Mouse (Mus musculus) granulocyte monocyte progenitor cell, adult 5-6 weeks (primary cell): ENCODE measurements around the gene Bahcc1. TPM values are rescaled to one million over a fixed set of nuclear protein-coding genes. Genes with fewer than 3 reads are reported as not detected.

Experiments
- ATAC-seq: replicated peaks from 2 replicates; pipeline ENCODE4 v1.8.0; 2016; ENCODE audit warnings: mild to moderate bottlenecking, moderate TSS enrichment, inconsistent platforms; ENCODE audit not compliant: poor library complexity, severe bottlenecking
- total RNA-seq, 2 experiments: library from RNA; stranded (forward) in 1 of 2; stranded (reverse) in 1 of 2; fragments of 200-712, 200-1000 nt in 1 of 2; fragments of >200 nt in 1 of 2; fragmentation: Nextera tagmentation in 1 of 2; gene quantifications; 2 replicates each; pipeline ENCODE4 v1.2.3; 2014 to 2017

Gene Bahcc1
- total RNA-seq, 2 experiments from 2014 or later, result 4.7 to 22.5 TPM

DNA sequence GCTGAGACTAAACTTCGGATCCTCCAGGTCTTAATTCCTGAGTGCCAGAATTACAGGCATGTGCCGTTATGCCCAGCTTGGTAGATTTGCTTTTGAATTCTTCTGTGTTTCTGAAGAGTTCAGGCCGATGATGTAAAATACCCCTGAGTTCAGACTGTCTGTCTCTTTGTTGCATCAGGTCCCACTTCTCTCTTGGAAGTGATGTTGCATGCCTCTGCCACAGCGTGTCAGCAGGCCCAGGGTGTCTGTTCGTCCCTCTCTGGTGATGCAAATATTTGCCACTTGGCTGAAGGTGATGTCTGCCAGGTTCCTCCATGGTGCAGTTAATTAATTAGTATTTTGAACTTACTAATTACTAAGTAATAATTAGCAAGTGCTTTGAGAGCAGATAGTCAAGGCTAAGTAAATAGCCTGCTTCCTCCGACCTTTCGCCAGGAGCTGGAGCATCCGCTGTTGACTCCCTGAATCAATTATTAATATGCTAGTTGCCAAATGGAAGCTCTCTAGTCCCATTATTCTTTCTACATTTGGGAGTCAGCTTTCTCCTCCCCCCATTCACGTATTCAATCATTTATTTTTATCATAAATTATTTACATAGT is 26.6 kb upstream of the Bahcc1 start:
- ATAC-seq, result peak; percentile 21; the same call in 1 of the 2 replicates

DNA sequence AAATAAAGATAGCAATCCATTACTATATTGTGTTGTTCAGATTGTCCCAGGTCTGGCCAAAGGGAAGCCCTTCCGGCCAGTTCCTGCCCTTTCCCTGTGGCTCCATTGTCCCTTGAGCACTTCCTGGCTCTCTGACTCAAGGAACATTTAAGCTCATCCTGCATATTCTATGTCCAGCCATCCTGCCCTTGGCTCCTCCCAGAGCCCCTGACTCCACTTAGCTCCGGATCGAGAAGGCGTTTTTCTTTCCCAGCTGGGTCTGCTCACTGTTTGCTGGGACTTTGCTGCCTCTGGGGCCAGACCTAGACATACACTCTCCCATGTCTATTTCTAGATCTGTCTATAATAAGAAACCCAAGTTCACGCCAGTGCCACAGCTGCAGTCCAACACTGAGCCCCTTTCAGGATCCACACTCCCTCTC is 26.1 kb upstream of the Bahcc1 start:
- no peak for ATAC-seq

DNA sequence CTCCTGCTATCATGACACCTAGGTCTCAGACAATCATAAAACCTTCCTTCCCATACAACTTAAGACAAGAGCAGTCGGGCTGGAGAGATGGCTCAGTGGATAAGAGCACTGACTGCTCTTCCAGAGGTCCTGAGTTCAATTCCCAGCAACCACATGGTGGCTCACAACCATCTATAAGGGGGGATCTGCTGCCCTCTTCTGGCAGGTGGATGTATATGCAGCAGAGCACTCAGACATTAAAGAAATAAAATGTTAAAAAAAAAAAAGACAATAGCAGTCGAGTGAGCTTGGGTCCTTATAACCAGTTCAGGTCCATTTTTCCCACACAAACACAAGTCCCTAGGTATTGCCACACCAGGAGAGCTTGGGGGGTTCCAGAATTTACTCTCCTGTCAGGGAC is 23.9 kb upstream of the Bahcc1 start:
- ATAC-seq, result no peak

DNA sequence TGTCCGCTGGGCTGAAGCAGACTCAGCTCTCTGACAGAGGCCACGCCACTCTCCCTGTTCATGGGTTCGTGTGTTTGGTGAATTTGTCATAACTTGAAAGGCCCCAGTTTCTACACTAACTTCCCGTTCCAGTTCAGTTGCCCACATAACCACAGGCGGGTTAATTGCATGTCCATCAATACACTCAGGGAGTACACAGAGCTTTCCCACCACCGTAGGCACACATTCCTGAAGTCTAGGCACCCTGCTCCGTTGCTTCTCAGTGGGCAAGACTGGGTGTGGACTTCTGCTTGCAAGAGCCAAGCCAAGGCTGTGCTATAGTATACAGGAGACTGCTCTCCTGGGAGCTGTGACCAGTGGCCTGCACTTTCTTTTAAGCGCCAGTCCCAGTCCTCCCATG is 23.3 kb upstream of the Bahcc1 start:
- peak; percentile 88 for ATAC-seq

DNA sequence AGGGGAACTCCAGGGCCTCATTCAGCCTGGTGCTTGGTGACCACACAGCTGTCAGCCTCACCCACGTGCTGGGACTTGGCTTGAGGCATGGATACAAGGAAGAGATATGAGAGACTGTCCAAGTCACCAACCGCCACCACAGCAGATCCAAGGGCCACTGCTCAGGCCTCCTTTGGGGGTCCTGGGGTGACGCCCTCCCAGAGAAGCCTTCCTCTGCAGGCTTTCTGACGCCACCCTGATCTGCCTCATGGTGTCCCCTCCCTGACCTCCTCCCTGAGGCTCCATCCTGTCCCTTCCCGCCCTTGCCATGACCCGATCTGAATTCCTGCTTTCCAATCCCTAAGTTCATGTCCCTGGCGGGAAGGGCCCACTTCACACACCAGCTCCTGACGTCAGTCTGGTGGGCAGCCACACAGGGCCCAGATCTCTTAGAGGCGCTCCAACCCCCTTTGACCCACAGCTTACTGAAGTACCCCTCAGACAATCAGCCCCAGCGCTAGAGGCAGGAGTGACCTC is 17.0 kb upstream of the Bahcc1 start:
- no peak for ATAC-seq

DNA sequence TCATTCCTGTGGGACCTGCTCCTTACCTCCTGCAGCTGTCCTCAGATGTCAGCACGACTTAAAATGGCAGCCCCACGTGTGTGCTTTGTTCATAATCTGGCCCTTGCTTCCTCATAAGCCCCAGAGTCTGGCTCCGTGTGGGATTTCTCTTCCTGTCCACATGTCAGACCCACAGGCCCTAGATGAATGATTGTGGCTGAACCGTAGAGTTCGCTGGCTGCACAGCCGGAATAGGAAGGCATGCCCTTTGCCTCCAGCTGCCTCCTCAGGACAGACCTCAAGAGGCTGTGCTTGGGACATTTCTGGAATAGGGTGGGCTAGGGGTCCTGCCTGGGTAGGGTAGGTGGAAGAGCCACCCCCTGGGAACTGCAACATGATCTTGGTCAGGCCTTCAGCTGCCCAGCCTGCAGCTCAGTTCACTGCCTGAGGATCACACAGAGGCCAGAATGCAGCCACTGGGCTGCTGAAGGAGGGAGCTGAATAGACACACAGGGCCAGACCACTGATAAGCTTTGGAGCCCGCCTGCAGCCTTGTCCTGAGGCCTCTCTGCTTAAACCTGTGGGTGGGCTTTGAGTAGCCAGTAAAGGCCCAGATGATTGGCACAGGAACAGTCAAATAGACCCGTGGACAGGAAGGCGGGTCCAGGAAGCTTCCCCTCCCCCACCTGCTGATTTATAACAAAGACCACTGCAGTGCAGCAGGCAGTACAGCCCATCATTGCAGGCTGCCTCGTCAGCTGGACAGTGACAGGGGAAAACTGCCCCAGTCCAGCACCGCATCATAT is 16.0 kb upstream of the Bahcc1 start:
- ATAC-seq, result peak; percentile 51

DNA sequence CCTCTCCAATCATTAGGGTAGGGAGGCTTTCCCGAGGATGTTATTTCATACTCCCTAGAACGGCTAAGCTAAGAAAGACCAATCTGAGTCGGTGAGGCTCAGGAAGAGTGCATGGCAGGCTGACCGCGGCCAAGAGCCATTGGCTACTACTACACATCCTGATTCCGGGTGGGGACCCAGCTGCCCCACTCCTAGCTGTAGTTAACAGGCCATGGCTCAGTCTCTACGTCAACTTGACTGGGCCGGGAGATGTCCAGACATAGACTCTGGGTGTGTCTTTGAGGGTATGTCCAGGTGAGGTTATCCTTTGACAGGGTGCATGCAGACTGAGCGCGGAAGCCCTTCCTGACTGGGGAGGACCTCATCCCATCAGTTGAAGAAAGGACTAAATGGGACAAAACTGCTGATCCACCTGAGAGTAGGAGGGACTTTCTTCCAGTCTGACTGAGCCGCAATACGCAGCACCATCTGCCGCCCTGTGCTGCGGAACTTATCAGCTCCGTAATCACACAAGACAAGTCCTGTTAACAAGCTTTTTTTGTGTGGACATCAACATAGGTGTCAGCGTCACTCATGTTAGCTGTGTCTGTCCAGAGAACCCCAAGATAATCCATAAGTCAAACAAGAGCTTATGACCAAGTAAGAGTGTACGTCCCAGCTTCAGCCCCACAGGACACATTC is 14.4 kb upstream of the Bahcc1 start:
- ATAC-seq, result no peak

DNA sequence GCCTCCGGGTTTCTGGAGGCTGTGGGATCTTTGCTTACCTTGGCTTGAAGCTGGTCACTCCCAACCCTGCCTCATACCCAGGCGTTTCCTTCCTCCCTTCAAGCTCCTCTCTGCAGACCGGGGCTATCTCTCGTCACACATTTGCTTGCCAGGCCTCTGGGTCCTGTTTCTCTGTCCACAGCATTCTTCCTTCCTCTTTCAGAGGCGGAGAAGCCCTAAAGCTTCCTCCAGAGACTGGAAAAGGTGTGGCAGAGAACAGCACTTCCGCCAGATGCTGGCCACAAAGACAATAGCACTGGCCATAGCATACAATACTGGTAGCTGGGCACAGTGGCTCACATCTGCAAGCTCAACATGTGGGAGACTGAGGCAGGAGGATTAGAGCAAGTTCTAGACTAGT is 13.8 kb upstream of the Bahcc1 start:
- ATAC-seq, result peak; percentile 85

DNA sequence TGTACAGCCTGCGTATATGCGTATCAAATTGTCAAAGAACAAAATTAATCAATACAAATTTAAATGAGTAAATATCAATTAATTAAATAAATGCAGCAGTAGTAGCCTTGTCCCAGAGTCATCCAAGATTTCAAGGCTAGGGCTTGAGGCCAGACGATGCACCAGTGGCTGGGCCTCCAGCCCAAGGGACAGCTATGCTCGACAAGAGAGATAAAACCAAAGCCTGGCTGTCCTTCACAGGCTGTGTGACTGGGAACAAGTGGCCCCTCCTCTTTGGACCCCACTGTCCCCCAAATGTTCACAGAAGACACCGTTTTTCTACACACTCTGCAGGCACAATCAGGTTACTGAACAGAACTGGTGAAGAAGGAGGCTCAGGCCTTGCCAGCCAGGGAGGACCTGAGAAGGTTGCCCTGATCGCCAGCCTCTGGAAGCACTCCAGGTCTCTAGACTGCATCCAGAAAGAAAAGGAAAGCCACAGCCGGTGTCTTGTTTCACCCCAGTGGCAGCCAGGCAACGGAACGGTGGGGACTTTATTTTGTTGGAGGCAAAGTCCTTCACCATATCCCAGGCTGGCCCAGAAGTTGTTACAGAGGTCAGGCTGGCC is 12.7 kb upstream of the Bahcc1 start:
- ATAC-seq, result no peak

DNA sequence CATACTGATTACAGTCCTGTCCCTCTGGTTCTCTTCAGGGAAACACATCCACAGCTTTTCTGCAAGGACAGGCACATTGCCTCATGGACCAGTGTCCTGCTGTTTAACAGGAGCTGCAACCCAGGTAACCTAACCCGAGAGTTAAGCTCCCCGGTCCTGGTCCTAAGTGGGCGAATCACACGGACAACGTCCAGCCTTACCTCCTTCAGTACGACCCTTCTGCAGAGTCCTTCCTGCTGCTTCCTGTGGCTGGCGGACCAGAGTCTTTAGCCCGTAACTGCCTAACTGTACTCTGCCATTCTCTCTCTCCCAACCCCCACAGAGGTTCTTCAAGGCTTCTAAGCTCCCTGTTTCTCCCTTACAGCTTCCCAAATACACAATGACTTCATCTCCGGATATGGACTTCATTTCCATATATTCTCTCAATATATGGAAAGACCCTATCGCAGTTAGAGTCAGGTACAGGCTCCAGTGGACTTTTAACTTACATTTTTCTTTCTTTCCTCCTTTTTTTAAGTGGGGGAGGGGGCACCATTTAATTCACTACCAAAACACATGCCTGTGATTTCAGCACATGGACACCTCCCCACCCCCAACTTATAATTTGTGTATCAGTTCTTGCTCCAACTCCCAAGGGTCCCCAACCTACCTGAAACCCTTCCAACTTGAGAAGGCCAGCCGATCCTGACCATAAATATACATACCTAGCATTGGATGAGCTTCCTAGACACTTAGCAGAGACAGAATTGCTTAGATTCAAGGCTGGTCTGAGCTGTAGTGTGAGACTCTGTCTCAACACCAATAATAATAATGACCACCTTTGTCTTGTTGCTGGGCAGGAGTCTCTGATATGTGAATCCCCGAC is 11.6 kb upstream of the Bahcc1 start:
- no peak for ATAC-seq

DNA sequence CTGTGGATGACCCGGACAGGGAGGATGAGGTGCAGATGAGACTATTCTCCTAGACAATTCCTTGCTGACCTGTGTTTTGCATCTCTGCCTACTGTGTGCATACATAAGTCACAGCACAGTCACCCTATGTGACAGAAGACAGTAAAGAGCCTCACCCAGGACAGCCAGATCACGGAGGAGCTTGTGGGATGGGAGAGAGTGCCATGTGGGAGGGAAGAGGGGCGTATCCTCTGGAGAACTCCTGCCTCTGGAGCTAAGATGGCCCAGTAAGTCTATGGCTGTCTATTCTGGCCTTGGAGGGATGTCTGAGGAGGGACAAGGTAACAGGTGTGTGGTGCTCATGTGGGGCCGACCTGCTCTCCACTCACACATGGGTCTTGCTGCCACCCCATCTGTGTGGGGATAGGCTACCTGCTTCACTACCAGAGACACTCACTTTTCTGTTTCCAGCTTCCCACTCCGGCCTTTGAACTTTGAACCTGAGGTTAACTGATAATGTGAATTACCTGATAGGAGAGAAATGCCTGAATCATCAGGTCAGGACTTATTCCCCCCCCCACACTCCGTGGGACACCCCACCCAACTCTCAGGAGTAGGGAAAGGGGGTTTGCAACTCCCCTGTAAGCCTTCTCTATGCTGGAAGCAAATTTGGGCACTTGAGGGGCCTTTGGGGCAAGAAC is 10.2 kb upstream of the Bahcc1 start:
- no peak for ATAC-seq

DNA sequence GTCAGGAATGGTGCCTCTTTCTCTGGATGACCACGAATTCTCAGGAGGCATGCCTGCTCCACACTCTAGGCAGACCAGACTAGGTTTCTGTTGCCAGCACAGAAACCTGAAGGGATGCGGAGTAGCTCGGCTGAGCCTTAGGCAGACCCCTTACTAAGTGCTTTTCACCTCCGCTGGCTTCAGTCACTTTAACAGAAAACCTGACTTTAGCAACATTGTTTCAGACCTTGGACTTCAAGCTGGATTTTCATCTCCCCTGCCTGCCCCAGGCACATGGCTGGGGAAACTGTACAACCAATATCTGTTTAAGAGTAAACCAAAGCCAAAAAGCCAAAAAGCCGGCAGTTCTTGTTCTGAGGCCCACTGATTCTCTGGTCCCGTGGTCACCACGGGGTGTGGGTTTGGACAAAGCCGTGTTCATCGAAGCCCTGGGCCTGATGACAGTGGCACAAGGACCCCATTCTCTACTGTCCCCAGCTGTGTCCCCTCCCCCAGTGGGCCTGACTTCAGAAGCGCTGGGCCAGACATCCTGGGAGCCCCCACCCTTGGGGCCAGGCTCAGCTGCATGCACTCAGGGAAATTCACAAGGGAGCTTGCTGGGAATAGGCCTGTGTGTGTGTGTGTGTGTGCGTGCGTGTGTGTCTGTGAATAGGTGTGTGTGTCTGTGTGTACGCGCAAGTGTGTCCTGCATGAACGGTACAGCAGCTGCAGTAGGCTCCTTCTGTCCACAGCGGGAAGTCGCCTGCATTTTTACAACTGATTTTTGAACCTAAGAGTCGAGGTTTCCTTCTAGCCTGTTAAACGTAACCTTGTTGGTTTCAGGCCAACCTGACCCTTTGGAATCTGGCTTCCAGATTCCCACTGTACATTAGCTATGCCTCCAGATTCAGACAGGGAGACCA is 8.9 kb upstream of the Bahcc1 start:
- ATAC-seq, result no peak

DNA sequence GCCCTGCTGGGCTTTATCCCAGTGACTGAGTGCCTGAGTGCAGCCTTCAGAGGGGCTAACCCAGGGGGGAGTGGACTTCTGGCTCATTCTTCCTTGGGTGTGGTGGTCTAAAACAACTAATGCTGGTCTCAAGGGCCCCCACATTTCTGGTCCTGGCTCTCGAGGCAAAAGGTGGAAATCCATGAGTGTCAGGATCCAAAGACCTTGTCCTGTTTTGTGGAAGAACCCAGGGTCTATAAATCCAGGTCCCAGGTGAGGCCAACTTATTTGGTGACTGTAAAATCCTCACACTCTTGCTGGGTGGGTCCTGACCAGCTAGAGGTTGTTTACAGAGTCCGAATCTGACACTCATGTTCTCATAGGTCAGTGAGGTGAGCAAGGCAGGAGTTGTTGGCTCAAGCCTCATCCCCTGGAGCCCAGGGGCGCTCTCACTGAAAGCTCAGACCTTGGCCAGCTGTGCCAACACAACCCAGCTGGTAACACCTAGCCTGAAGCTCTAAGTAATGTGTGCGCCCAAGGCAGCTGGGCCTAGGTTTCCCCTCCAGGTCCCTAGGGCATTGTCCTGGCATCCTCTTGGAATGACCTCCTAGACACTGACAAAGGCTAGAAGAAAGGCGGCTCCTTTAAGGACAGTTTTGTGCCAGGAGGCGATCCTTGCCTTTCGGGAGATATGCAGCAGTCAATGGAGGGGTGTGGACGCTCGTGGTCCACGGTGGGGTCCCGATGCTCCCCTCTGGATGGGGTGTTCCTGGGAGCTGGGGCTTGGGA is 8.1 kb upstream of the Bahcc1 start:
- no peak for ATAC-seq

DNA sequence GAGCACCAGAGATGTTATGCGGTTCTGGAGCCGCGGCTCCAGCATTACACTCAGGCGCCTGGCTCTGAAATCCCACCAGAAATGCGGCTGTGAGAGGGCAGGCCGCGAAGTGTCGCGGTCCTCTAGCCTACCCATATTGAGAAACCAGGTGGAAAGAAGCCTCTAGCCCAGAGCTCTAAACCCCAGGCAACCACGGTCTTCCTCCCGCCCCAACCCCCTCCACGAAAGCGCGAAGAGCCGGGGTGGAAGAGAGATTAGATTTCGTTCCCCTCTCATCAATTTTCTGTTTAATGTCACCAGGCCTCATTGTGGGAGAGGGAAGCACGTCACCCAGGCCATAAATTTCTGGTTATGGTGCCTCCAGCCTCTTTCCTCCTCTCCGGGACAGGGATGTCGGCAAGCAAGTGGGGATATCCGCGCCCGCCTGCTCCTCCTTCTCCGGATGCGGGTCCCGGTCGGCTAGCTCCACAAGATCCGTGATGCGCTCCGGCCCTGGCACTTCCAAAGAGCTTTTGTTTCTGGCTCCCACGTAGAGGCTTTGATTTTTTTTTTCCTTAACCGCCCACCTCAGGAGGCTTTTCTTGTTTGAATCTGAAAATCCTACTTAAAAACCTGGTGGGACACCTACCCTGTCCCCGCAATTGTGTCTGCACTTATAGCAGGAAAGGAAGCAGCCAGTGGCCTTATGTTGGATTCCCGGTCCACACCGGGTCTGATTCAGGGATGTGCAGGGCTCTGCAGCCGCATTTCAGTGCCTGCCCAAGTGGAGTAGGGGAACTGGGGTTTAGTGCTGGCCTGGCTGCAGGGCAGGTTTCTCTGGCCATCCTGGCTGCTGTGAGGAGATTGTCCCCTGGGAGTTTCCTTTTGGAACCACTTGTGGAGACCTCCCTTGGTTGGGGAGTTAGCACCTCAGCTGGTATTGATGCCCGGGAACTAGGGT is 7.2 kb upstream of the Bahcc1 start:
- peak; percentile 25 for ATAC-seq

DNA sequence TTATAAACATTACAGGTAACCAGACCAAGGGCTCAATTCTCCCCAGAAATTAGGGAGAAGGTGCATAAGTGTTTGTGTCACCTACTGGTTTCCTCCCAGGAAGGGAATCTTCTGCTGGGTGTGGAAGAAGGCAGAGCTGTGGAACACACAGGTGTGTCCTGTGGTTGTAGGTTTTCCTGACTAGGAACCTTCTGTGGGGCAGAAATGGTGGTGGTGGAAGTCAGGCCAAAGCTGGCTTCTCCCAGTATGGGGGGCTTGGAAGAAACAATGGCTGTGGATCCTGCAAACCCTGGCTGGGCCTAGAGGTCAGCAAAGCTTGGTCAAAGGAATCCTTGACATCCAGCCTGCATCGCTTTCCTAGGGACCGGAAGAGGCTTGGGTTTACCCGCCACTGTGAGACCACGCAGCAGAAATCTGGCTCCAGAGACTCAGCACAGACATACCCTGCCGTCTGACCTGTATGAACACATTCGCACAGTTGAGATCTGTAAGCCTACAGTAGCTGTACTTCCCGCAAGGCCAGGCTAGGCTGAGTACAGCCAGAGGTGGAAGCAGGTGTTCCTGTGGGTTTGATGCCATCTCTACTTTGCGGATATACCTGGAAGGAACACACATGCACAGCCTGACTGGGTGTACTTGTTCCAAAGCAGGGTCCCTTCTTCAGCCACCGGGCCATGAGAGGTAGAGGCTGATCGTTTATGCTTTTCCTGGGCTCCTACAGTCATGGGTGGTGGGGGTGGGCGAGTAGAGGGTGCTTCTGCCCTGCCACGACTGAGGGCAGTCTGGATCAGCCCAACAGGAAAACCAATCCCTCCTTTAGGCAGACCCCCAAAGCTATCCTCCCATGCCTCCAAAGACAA is 6.1 kb upstream of the Bahcc1 start:
- ATAC-seq, result no peak
